Mouse (Mus musculus) embryonic facial prominence, embryonic 11.5 days (tissue): ENCODE measurements around the gene 2900092C05Rik. TPM values are rescaled to one million over a fixed set of nuclear protein-coding genes. Genes with fewer than 3 reads are reported as not detected.

Experiments used
- polyA plus RNA-seq: library from polyadenylated mRNA; unstranded; fragments of >200 nt; fragmentation: Nextera tagmentation; extraction: Ambion mirVana; gene quantifications from 2 replicates; pipeline ENCODE4 v1.2.1, GENCODE M21; 2014

2900092C05Rik gene
- polyA plus RNA-seq, 1 experiment from 2014 or later = not detected

Other genes starting within 250 kb of the 2900092C05Rik start
- gene Vmn1r81, start 244.2 kb upstream of the 2900092C05Rik start, polyA plus RNA-seq = not detected in 2 replicates
- gene Vmn1r82, start 212.1 kb upstream of the 2900092C05Rik start, polyA plus RNA-seq = not detected in 2 replicates
- gene Vmn1r83, start 183.0 kb upstream of the 2900092C05Rik start, polyA plus RNA-seq = not detected in 2 replicates
- not detected in 2 replicates for gene Vmn1r84, start 143.2 kb upstream of the 2900092C05Rik start, polyA plus RNA-seq
- 4.1 and 4.2 TPM in 2 replicates for gene Zfp551, start 89.8 kb upstream of the 2900092C05Rik start, polyA plus RNA-seq
- 44.5 and 45.8 TPM in 2 replicates for gene Zfp606, start 34.2 kb upstream of the 2900092C05Rik start, polyA plus RNA-seq
- not detected in 2 replicates for gene Vmn2r53, start 96.3 kb downstream of the 2900092C05Rik start, polyA plus RNA-seq
- gene Vmn2r54, start 127.8 kb downstream of the 2900092C05Rik start, polyA plus RNA-seq = not detected in 2 replicates
- gene Vmn2r55, start 172.5 kb downstream of the 2900092C05Rik start, polyA plus RNA-seq = not detected in 2 replicates
- gene Vmn2r56, start 222.5 kb downstream of the 2900092C05Rik start, polyA plus RNA-seq = not detected in 2 replicates